Mouse (Mus musculus): Measurements from ENCODE around the gene Mapkapk3. TPM values are rescaled to one million over a fixed set of nuclear protein-coding genes. Genes with fewer than 3 reads are reported as not detected.

Gene Mapkapk3
- polyA plus RNA-seq, 1 experiment: 0.11 TPM

DNA sequence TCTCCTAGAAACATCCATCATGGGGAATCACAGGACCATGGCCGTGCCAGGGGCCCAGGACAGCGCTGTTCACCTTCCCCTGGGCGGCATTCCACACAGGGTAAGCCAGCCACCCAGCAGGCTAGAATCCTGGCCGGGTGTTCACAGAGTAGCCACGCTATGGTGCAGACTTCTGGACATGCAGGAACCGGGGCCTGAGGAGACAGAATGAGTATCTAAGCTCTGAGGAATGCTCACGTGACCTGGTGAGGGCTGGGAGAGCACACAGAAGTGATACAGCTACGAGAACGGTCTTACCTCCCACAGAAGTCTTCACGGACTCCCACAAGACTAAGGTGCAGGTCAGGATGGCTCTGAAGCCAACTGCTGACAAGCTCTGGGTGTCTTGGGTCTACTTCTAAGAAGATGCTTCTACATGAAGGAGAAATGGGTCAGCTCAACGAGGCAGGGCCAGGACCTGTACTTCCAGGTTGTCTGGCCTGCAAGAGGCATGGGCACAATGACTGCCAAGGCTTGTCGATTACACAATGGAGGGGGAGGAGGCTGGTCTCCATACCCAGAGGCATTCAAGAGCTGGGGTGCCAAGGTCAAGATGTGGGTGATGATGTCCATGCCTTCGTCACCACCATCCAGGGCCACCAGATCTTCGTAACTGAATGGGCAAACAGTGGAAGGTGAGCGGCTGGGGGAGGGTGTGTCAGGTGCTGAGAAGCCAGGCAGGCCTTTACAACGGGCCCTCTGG lies 38.4 kb upstream of the Mapkapk3 start:
- no peaks in the 10 kb centered on the region for H3K9me3 ChIP-seq (ENCODE audit: control insufficient read depth, low read length)

GRCm38 (mm10) chr9:107325904-107326303 lies 36.2 kb upstream of the Mapkapk3 start:
- Histone ChIP-seq H3K27me3 (ENCODE audit: control insufficient read depth) (no peaks in the 10 kb centered on the region), H3K4me3 (replicated peaks) (no peak overlapping the region), H3K36me3 (ENCODE audit: control insufficient read depth) (peaks cover 12% of the 10 kb centered on the region), H3K9me3 (ENCODE audit: control insufficient read depth, low read length) (no peaks in the 10 kb centered on the region), H3K4me1 (ENCODE audit: control insufficient read depth) (peaks cover 3% of the 10 kb centered on the region)
- no peak for TF ChIP-seq TAL1 (IDR thresholded peaks at IDR 0.05; ENCODE audit: low read length)
- TF ChIP-seq GATA1 (IDR thresholded peaks at IDR 0.05; ENCODE audit: low read length): no peak

More for the DNA sequence above, 38.4 kb upstream of the Mapkapk3 start:
- peaks cover 14% of the 10 kb centered on the region for H3K36me3 ChIP-seq (ENCODE audit: control insufficient read depth)
- TF ChIP-seq TAL1 (IDR thresholded peaks at IDR 0.05; ENCODE audit: low read length) (no peak), GATA1 (IDR thresholded peaks at IDR 0.05; ENCODE audit: low read length) (no peak)
- H3K4me3 ChIP-seq (replicated peaks): no peak overlapping the region
- H3K4me1 ChIP-seq (ENCODE audit: control insufficient read depth): peaks cover 3% of the 10 kb centered on the region
- no peaks in the 10 kb centered on the region for H3K27me3 ChIP-seq (ENCODE audit: control insufficient read depth)

DNA sequence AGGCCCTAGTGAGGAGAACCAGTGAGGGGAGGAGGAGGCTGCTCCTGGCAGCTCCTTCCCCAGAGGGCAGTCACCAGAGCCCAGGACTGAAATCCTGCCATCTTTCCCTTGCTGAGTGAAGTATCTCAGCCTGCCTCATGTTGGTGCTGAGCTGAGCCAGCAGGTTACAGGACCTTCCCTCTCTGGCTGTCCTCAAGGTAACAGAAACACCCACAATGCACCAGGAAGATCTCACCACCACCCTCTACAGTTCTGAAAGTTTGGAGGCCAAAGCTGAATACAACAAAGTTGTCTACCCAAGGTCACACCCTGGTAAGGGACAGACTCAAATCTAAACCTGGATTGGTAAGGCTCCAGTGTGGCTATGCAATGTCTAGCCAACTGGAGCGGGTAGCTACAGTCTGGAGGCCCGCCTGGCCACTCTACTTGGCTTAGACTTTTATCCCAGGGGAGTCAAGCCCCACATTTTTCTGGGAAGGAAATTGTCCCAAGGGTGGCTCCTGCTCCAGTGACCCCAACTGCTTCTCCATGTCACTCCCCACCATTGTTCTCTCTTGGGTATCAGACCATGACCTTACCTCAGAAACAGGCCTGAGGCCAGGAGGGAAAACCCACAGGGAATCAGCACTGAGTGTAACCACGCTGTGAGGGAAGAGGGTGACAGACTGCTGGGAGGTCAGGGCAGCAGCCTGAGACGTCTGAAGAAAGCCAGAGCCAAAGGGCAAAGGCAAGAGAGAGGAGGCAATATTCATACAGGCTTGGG lies 35.3 kb upstream of the Mapkapk3 start:
- no peaks in the 10 kb centered on the region for H3K27me3 ChIP-seq (ENCODE audit: control insufficient read depth)
- H3K36me3 ChIP-seq (ENCODE audit: control insufficient read depth): peaks cover 12% of the 10 kb centered on the region
- TF ChIP-seq GATA1 (IDR thresholded peaks at IDR 0.05; ENCODE audit: low read length) (no peak), TAL1 (IDR thresholded peaks at IDR 0.05; ENCODE audit: low read length) (no peak)
- no peak overlapping the region for H3K4me3 ChIP-seq (replicated peaks)
- H3K4me1 ChIP-seq (ENCODE audit: control insufficient read depth): peaks cover 3% of the 10 kb centered on the region
- no peaks in the 10 kb centered on the region for H3K9me3 ChIP-seq (ENCODE audit: control insufficient read depth, low read length)

- peaks cover 12% of the 10 kb centered on the region for H3K36me3 ChIP-seq (ENCODE audit: control insufficient read depth)
- no peaks in the 10 kb centered on the region for H3K27me3 ChIP-seq (ENCODE audit: control insufficient read depth)
- no peak for TF ChIP-seq TAL1 (IDR thresholded peaks at IDR 0.05; ENCODE audit: low read length)
- TF ChIP-seq GATA1 (IDR thresholded peaks at IDR 0.05; ENCODE audit: low read length): no peak
- H3K4me3 ChIP-seq (replicated peaks): no peak overlapping the region
- peaks cover 3% of the 10 kb centered on the region for H3K4me1 ChIP-seq (ENCODE audit: control insufficient read depth)
- H3K9me3 ChIP-seq (ENCODE audit: control insufficient read depth, low read length): no peaks in the 10 kb centered on the region
These were observed 33.9 kb upstream of the Mapkapk3 start for GRCm38 (mm10) chr9:107323558-107323957.

DNA sequence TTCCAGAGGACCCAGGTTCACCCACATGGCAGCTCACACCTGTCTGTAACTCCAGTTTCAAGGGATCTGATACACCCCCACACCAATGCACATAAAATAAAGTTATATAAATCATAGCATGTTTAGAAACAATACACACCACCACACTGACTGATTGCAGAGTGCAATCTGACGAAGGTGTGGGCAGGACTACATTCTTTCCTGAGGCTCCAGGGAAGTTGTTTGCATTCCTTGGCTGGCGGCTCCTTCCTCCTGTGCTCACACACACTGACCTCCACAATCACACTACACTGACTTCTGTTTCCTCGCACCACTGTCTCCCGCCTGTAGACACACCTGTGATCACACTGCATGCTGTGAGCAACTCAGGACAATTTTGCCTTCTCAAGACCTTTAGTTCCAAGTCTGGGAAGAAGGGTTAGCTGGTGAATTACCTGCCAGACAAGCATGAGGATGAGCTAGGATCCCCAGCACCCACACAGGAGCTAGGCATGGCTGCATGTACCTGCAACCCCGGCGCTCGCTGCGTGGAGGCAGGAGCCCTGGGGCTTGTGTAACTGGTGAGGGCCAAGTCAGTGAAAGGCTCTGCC lies 32.9 kb upstream of the Mapkapk3 start:
- peaks cover 2% of the 10 kb centered on the region for H3K36me3 ChIP-seq (ENCODE audit: control insufficient read depth)
- H3K9me3 ChIP-seq (ENCODE audit: control insufficient read depth, low read length): no peaks in the 10 kb centered on the region
- H3K27me3 ChIP-seq (ENCODE audit: control insufficient read depth): no peaks in the 10 kb centered on the region
- no peak overlapping the region for H3K4me3 ChIP-seq (replicated peaks)
- TF ChIP-seq GATA1 (IDR thresholded peaks at IDR 0.05; ENCODE audit: low read length) (no peak), TAL1 (IDR thresholded peaks at IDR 0.05; ENCODE audit: low read length) (no peak)
- peaks cover 3% of the 10 kb centered on the region for H3K4me1 ChIP-seq (ENCODE audit: control insufficient read depth)

- H3K9me3 ChIP-seq (ENCODE audit: control insufficient read depth, low read length): no peaks in the 10 kb centered on the region
- H3K4me1 ChIP-seq (ENCODE audit: control insufficient read depth): peaks cover 34% of the 10 kb centered on the region
- TF ChIP-seq TAL1 (IDR thresholded peaks at IDR 0.05; ENCODE audit: low read length) (no peak), GATA1 (IDR thresholded peaks at IDR 0.05; ENCODE audit: low read length) (no peak)
- no peak overlapping the region for H3K4me3 ChIP-seq (replicated peaks)
- H3K27me3 ChIP-seq (ENCODE audit: control insufficient read depth): no peaks in the 10 kb centered on the region
- no peaks in the 10 kb centered on the region for H3K36me3 ChIP-seq (ENCODE audit: control insufficient read depth)
These were observed 26.1 kb upstream of the Mapkapk3 start for GRCm38 (mm10) chr9:107315791-107316190.

GRCm38 (mm10) chr9:107313926-107314325 lies 24.2 kb upstream of the Mapkapk3 start:
- H3K4me3 ChIP-seq (replicated peaks): no peak overlapping the region
- H3K9me3 ChIP-seq (ENCODE audit: control insufficient read depth, low read length): no peaks in the 10 kb centered on the region
- peaks cover 43% of the 10 kb centered on the region for H3K4me1 ChIP-seq (ENCODE audit: control insufficient read depth)
- H3K36me3 ChIP-seq (ENCODE audit: control insufficient read depth): no peaks in the 10 kb centered on the region
- TF ChIP-seq GATA1 (IDR thresholded peaks at IDR 0.05; ENCODE audit: low read length) (no peak), TAL1 (IDR thresholded peaks at IDR 0.05; ENCODE audit: low read length) (no peak)
- no peaks in the 10 kb centered on the region for H3K27me3 ChIP-seq (ENCODE audit: control insufficient read depth)

DNA sequence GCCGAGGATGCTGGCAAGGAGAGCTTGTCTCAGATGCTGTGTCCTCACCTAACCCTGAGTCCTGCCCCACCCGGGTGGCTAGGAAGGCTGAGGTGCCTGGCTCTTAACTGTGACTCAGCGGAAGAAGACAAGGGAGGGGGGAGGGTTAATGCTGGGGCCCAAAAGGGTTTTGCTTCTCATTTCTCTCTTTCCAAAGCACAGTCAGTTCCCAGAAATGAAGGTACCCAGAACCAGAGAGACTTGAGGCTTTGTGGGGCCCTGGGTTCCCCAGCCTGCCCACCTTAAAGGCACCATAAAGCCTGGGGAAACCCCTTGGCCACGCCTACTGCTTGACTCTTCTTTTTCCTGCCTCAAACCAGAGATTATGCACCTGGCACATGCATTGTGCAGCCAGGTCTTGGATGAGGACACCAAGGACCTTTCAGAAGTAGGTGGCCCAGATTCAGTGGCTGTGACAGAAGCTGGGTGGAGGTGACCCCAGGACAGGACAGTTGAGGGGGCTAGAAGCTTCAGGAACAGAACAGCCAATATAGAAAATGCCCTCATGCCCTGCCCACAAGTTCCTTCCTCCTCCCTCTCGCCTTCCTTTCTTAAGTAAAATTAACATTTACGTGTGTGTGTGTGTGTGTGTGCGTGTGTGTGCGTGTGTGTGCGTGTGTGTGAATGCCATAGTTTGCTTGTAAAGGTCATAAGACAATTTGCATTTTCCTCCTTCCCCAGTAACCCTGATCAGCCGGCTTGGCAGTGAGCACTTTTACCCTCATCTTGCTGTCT lies 23.3 kb upstream of the Mapkapk3 start:
- Histone ChIP-seq H3K36me3 (ENCODE audit: control insufficient read depth) (no peaks in the 10 kb centered on the region), H3K4me3 (replicated peaks) (no peak overlapping the region), H3K9me3 (ENCODE audit: control insufficient read depth, low read length) (no peaks in the 10 kb centered on the region), H3K4me1 (ENCODE audit: control insufficient read depth) (peaks cover 52% of the 10 kb centered on the region), H3K27me3 (ENCODE audit: control insufficient read depth) (no peaks in the 10 kb centered on the region)
- TF ChIP-seq TAL1 (IDR thresholded peaks at IDR 0.05; ENCODE audit: low read length) (no peak), GATA1 (IDR thresholded peaks at IDR 0.05; ENCODE audit: low read length) (no peak)

All from erythroblast, embryonic 14.5 days (primary cell).